Mouse (Mus musculus) limb, embryonic 11.5 days (tissue): ENCODE data around the gene Limch1. TPM values are rescaled to one million over a fixed set of nuclear protein-coding genes. Genes with fewer than 3 reads are reported as not detected.

ENCODE experiments used
- ATAC-seq: fragments of 200-750 bp; cut with Nextera tagmentation; 2 replicates; pipeline ENCODE4 v1.8.0; 2017; ENCODE audit warnings: low read depth; ENCODE audit not compliant: insufficient number of reproducible peaks, low FRiP score, low TSS enrichment
- DNase-seq: peaks from one replicate; pipeline ENCODE4 v3.0.0-alpha.2; 2015; ENCODE audit warnings: low spot score
- H3K27ac ChIP-seq: fragments of 300-500 bp; sonication (generic); replicated peaks from 2 replicates; pipeline ENCODE4 v1.5.1; 2014; ENCODE audit warnings: low read depth, mild to moderate bottlenecking, low read length
- H3K27me3 ChIP-seq: fragments of 300-500 bp; sonication (generic); 2 replicates; pipeline ENCODE4 v1.6.1; 2014; ENCODE audit warnings: mild to moderate bottlenecking, low read length, mixed read lengths; ENCODE audit not compliant: control insufficient read depth, insufficient read depth
- H3K36me3 ChIP-seq: fragments of 300-500 bp; sonication (generic); 2 replicates; pipeline ENCODE4 v1.6.1; 2014; ENCODE audit warnings: mild to moderate bottlenecking, low read length, moderate library complexity, mixed read lengths; ENCODE audit not compliant: control insufficient read depth, insufficient read depth
- H3K4me1 ChIP-seq: fragments of 300-500 bp; sonication (generic); 2 replicates; pipeline ENCODE4 v1.6.1; 2014; ENCODE audit warnings: low read length, mixed read lengths; ENCODE audit not compliant: control insufficient read depth, insufficient read depth
- H3K4me2 ChIP-seq: fragments of 300-500 bp; sonication (generic); 2 replicates; pipeline ENCODE4 v1.6.1; 2014; ENCODE audit warnings: low read depth, mild to moderate bottlenecking, moderate library complexity; ENCODE audit not compliant: severe bottlenecking
- H3K4me3 ChIP-seq: fragments of 300-500 bp; sonication (generic); 2 replicates; pipeline ENCODE4 v1.5.1; 2014; ENCODE audit warnings: low read depth, low read length
- H3K9ac ChIP-seq: fragments of 300-500 bp; sonication (generic); 2 replicates; pipeline ENCODE4 v1.6.1; 2014; ENCODE audit warnings: mild to moderate bottlenecking, low read length
- H3K9me3 ChIP-seq: fragments of 300-500 bp; sonication (generic); 2 replicates; pipeline ENCODE4 v1.6.1; 2016; ENCODE audit warnings: low read length; ENCODE audit not compliant: control insufficient read depth
- WGBS: fragments of 180-500 bp; shearing (Covaris S2); extraction: QIAGEN DNeasy Blood & Tissue Kit; methylation state at CpG from one replicate; pipeline ENCODE4 v1.1.7; 2014; 5-methylcytosine and 5-hydroxymethylcytosine counted together
- polyA plus RNA-seq: library from polyadenylated mRNA; unstranded; fragments of >200 nt; fragmentation: Nextera tagmentation; extraction: Ambion mirVana; gene quantifications from 2 replicates; pipeline ENCODE4 v1.2.1, GENCODE M21; 2014

The Limch1 gene
- polyA plus RNA-seq, 1 experiment from 2014 or later: 39.7 TPM

- ATAC-seq (no peak), DNase-seq (no peak)
- no peak overlapping the region for H3K27ac ChIP-seq
- H3K4me1 ChIP-seq: no peaks in the 10 kb centered on the region
- no peak overlapping the region for H3K9ac ChIP-seq
- H3K9me3 ChIP-seq: no peaks in the 10 kb centered on the region
- no peak overlapping the region for H3K4me2 ChIP-seq
- WGBS: 89% methylated on average over 9 of the region's 9 CpGs
- no peaks in the 10 kb centered on the region for H3K27me3 ChIP-seq
- H3K36me3 ChIP-seq: no peaks in the 10 kb centered on the region
- no peak overlapping the region for H3K4me3 ChIP-seq
Measured at GRCm38 (mm10) chr5:67063596-67063995, 318.0 kb downstream of the Limch1 start.

- H3K9ac ChIP-seq: no peak overlapping the region
- WGBS: 33% methylated on average over 6 of the region's 6 CpGs
- ATAC-seq (no peak), DNase-seq (no peak)
- H3K27ac ChIP-seq: no peak overlapping the region
- no peak overlapping the region for H3K4me2 ChIP-seq
- H3K27me3 ChIP-seq: peaks cover 3% of the 10 kb centered on the region; the same call in 1 of the 2 replicates
- H3K36me3 ChIP-seq: no peaks in the 10 kb centered on the region
- no peaks in the 10 kb centered on the region for H3K4me1 ChIP-seq
- no peak overlapping the region for H3K4me3 ChIP-seq
- no peaks in the 10 kb centered on the region for H3K9me3 ChIP-seq
Measured at GRCm38 (mm10) chr5:67083117-67083516, 337.5 kb downstream of the Limch1 start.

- Histone ChIP-seq H3K4me2 (no peak overlapping the region), H3K4me1 (no peaks in the 10 kb centered on the region), H3K36me3 (no peaks in the 10 kb centered on the region), H3K9ac (no peak overlapping the region), H3K4me3 (no peak overlapping the region), H3K27me3 (peaks cover 53% of the 10 kb centered on the region), H3K27ac (no peak overlapping the region), H3K9me3 (no peaks in the 10 kb centered on the region)
- 71% methylated on average over 5 of the region's 5 CpGs for WGBS
- DNase-seq: no peak
- ATAC-seq: no peak
Measured at GRCm38 (mm10) chr5:67090856-67091255, 345.2 kb downstream of the Limch1 start.

GRCm38 (mm10) chr5:67091766-67092165 is 346.1 kb downstream of the Limch1 start:
- WGBS: 18% methylated on average over 4 of the region's 4 CpGs

GRCm38 (mm10) chr5:67093991-67094390 is 348.4 kb downstream of the Limch1 start:
- no peak for DNase-seq
- ATAC-seq: no peak

More at GRCm38 (mm10) chr5:67091766-67092165, 346.1 kb downstream of the Limch1 start:
- Histone ChIP-seq H3K4me2 (no peak overlapping the region), H3K27me3 (peaks cover 61% of the 10 kb centered on the region), H3K9ac (no peak overlapping the region), H3K27ac (no peak overlapping the region), H3K4me1 (peaks cover 4% of the 10 kb centered on the region), H3K9me3 (no peaks in the 10 kb centered on the region), H3K4me3 (no peak overlapping the region), H3K36me3 (no peaks in the 10 kb centered on the region)
- ATAC-seq (no peak), DNase-seq (no peak)

GRCm38 (mm10) chr5:67095153-67095552 is 349.5 kb downstream of the Limch1 start:
- 2% methylated on average over 15 of the region's 15 CpGs for WGBS
- no peak overlapping the region for H3K4me2 ChIP-seq

More at GRCm38 (mm10) chr5:67093991-67094390, 348.4 kb downstream of the Limch1 start:
- no peak overlapping the region for H3K9ac ChIP-seq
- no peak overlapping the region for H3K4me3 ChIP-seq
- H3K4me1 ChIP-seq: peaks cover 4% of the 10 kb centered on the region
- H3K4me2 ChIP-seq: no peak overlapping the region
- 10% methylated on average over 2 of the region's 2 CpGs for WGBS
- no peaks in the 10 kb centered on the region for H3K36me3 ChIP-seq
- H3K27me3 ChIP-seq: peaks cover 82% of the 10 kb centered on the region
- H3K27ac ChIP-seq: no peak overlapping the region
- no peaks in the 10 kb centered on the region for H3K9me3 ChIP-seq

GRCm38 (mm10) chr5:67095651-67096377 is 350.2 kb downstream of the Limch1 start:
- peak; percentile 50 for DNase-seq
- peaks cover 84% of the 10 kb centered on the region for H3K27me3 ChIP-seq
- peaks cover 5% of the 10 kb centered on the region for H3K4me1 ChIP-seq
- no peaks in the 10 kb centered on the region for H3K36me3 ChIP-seq
- H3K27ac ChIP-seq: no peak overlapping the region
- no peak overlapping the region for H3K9ac ChIP-seq
- ATAC-seq: no peak
- H3K4me2 ChIP-seq: peak overlapping the region; percentile 38
- WGBS: 2% methylated on average over 45 of the region's 47 CpGs
- peak overlapping the region; percentile 20; the same call in 1 of the 2 replicates for H3K4me3 ChIP-seq
- H3K9me3 ChIP-seq: no peaks in the 10 kb centered on the region

More at GRCm38 (mm10) chr5:67095153-67095552, 349.5 kb downstream of the Limch1 start:
- no peak overlapping the region for H3K9ac ChIP-seq
- ATAC-seq: no peak
- H3K36me3 ChIP-seq: no peaks in the 10 kb centered on the region
- no peaks in the 10 kb centered on the region for H3K9me3 ChIP-seq
- H3K4me1 ChIP-seq: peaks cover 4% of the 10 kb centered on the region
- H3K27ac ChIP-seq: no peak overlapping the region
- DNase-seq: peak; percentile 60
- no peak overlapping the region for H3K4me3 ChIP-seq
- H3K27me3 ChIP-seq: peaks cover 85% of the 10 kb centered on the region

- 0% methylated on average over 23 of the region's 28 CpGs for WGBS
- H3K27ac ChIP-seq: no peak overlapping the region
- peaks cover 6% of the 10 kb centered on the region for H3K4me1 ChIP-seq
- peak overlapping the region; percentile 38 for H3K4me2 ChIP-seq
- no peaks in the 10 kb centered on the region for H3K9me3 ChIP-seq
- peaks cover 85% of the 10 kb centered on the region for H3K27me3 ChIP-seq
- no peak overlapping the region for H3K9ac ChIP-seq
- H3K4me3 ChIP-seq: peak overlapping the region; percentile 20; the same call in 1 of the 2 replicates
- no peaks in the 10 kb centered on the region for H3K36me3 ChIP-seq
- no peak for ATAC-seq
- peak; percentile 72 for DNase-seq
Measured at GRCm38 (mm10) chr5:67096378-67096771, 350.7 kb downstream of the Limch1 start.
